Mouse (Mus musculus) activated CD4-positive, CD25-positive, alpha-beta regulatory T cell, adult 9 weeks (primary cell): ENCODE data around the gene Olfr874. TPM values are rescaled to one million over a fixed set of nuclear protein-coding genes. Genes with fewer than 3 reads are reported as not detected.

Source experiments
- polyA plus RNA-seq: library from polyadenylated mRNA; unstranded; fragments of 100-300 nt; shearing (Covaris generic); gene quantifications from one replicate; pipeline ENCODE4 v1.2.1, GENCODE M21; 2017

Olfr874 gene
- not detected for polyA plus RNA-seq

GRCm38 (mm10) chr9:37744806-37745205 is at the start of gene Olfr874:
Gene Olfr874, plus strand, starts transcription at chr9:37745106.

GRCm38 (mm10) chr9:37716150-37716549 is 28.8 kb upstream of the Olfr874 start, which contains the start of gene Olfr160:
Gene Olfr160, minus strand, starts transcription at chr9:37716250.

GRCm38 (mm10) chr9:37771759-37772158 is 26.9 kb downstream of the Olfr874 start, which contains the start of gene Olfr875:
Gene Olfr875, plus strand, starts transcription at chr9:37771857.

Other genes starting within 250 kb of the Olfr874 start
- gene Esam, start 217.0 kb upstream of the Olfr874 start, polyA plus RNA-seq, result not detected
- gene Vsig2, start 205.9 kb upstream of the Olfr874 start, polyA plus RNA-seq, result not detected
- 3.9 TPM for gene Nrgn, start 192.2 kb upstream of the Olfr874 start, polyA plus RNA-seq
- gene Siae, start 189.4 kb upstream of the Olfr874 start, polyA plus RNA-seq, result 21.4 TPM
- gene Spa17, start 131.4 kb upstream of the Olfr874 start, polyA plus RNA-seq, result 0.70 TPM
- 184 TPM for gene Tbrg1, start 87.8 kb upstream of the Olfr874 start, polyA plus RNA-seq
- gene Panx3, start 75.9 kb upstream of the Olfr874 start, polyA plus RNA-seq, result not detected
- not detected for gene Olfr160, start 28.9 kb upstream of the Olfr874 start, polyA plus RNA-seq
- gene Olfr875, start 26.8 kb downstream of the Olfr874 start, polyA plus RNA-seq, result not detected
- gene Olfr876, start 57.9 kb downstream of the Olfr874 start, polyA plus RNA-seq, result not detected
- gene Olfr877, start 109.2 kb downstream of the Olfr874 start, polyA plus RNA-seq, result not detected
- not detected for gene Olfr145, start 151.6 kb downstream of the Olfr874 start, polyA plus RNA-seq
- gene Olfr878, start 172.7 kb downstream of the Olfr874 start, polyA plus RNA-seq, result not detected
- not detected for gene Olfr881, start 246.7 kb downstream of the Olfr874 start, polyA plus RNA-seq